Mouse (Mus musculus): Measurements from ENCODE around the gene Gzma.

Gene Gzma

DNA sequence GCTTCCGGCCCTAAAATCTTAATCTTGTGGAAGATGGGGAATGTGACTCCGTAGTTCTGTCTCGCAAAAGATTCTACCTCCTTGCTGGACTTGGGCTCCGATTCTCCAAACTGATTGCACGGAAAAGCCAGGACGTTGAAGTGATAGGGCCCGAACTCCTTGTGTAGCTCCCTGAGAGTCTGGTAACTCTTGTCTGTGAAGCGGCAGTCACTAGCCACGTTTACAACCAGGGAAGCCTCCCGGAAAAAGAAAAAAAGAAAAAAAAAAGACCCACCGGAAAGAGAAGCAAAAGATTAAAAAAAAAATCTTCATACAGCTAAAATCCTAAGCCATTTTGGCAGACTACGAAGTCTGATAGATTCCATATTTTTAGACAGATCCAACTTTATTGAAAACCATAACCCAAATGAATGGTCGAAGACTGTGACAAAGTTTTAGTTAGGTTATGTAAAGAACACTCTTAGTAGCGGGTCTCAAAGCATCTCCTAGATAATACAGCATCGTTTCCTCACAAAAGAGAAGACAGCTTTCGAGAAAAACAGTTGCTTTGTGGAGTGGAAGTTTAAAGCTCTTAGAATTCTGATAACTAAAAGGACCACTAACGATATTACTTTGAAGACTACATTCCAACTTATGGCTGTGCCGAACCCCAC is 55.2 kb downstream of the Gzma start:
- peak; percentile 80 for DNase-seq

- peak; percentile 70 for DNase-seq
These were observed 55.9 kb downstream of the Gzma start for GRCm38 (mm10) chr13:113044876-113045275.
